Mouse (Mus musculus) heart, postnatal 10 days (tissue): Measurements from ENCODE around the gene Orm3. TPM values are rescaled to one million over a fixed set of nuclear protein-coding genes. Genes with fewer than 3 reads are reported as not detected.

Experiments
- DNase-seq, 2 experiments: peaks; one replicate each; pipeline ENCODE4 v3.0.0; 2021
- intact Hi-C: fragments of 180-260 bp; cut with DNase I; formaldehyde crosslinking; loops from one replicate; pipeline ENCODE4 v1.15.1; 2025
- total RNA-seq, 2 experiments: library from RNA; stranded (reverse); gene quantifications; 2 replicates each; pipeline ENCODE4 v1.2.3; 2021

The Orm3 gene
- total RNA-seq, 2 experiments from 2014 or later: 0.60 TPM; not detected in 1

DNA sequence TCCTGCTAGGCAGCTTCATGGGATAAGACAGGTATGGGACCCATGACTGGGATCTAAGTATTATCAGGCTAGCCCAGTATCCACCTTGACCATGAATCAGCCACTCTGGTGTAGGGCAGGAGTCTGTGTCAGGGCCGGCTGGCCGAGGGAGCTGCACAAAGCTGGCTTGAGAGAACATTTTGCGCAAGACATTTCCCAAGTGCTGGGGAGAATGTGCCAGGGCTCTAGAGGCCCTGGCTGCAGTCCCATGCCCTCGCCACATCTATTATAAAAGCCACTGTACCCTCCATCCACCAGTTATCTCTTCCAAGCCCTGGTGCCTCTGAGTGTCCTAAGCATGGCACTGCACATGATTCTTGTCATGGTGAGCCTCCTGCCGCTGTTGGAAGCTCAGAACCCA, 6.2 kb downstream of the Orm3 start, which contains the start of gene Orm2:
Gene Orm2, plus strand, starts transcription at position 300 of the 400 bp plus-strand sequence.
- DNase-seq: peak; percentile 42 to 53
- intact Hi-C loops: no loop called here

DNA sequence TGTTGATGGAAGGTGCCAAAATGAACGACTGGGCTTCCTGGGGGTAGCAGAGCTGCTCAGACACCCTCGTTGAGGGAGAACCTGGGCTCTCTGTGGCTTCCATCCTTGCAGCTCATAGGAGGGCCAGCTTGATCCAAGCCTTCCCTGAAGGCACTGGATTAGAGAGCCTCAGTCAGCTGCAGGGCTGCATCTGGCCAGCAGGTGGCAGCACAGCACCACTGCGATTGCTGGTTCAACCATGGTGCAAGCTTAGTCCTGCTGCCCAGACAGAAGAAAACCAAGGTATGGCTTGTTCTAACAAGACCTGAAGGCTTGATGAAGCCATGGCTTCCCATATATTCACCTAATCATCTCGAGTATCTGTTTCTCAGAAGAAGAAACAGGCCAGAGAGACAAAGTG, 12.6 kb downstream of the Orm3 start:
- intact Hi-C loops: loop anchor here (2.0 to 5.0 kb wide), 2 partner anchors 40 to 579 kb away; no protein-coding TSS in a partner anchor
- DNase-seq: peak; percentile 89 to 93

DNA sequence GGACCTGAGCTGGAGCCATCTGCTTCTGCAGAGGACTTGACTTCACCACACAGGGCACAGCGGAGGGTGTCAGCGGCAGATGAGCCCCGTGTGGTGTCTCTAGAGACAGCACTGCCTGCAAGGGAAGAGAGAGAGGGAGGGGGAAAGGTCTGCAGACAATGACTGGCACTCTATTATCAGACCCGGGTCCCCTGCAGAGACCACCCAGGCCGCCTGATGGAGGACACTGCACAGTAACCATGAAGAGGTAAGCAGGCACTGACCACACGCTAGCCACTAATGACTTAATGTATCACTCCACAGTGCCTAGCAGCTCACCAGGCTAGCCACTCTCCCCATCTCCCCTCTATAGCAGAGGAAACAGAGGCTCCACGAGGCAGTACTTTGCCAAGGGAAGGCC, 14.9 kb downstream of the Orm3 start:
- intact Hi-C loops: no loop called here
- DNase-seq: no peak

DNA sequence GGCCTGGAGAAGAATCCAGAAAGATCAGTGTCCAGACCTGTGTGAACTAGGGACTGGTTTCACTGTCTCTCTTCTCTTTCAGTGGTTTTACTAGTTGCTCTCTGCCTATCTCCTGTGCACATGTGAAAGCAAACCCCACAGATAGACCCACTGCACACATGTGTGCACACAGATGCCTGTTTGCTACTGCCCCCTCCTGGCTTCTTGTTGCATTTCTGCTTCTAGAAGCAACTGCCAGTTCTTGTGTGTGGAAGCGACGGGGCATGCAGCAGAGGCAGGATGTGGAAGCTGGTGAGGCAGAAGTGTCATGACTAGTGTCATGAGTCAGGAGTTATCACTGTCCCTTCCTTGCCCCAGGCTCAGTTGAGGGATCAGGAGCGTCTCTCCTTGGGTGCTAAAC, 15.9 kb downstream of the Orm3 start:
- intact Hi-C loops: no loop called here
- DNase-seq: peak; percentile 30 to 55

DNA sequence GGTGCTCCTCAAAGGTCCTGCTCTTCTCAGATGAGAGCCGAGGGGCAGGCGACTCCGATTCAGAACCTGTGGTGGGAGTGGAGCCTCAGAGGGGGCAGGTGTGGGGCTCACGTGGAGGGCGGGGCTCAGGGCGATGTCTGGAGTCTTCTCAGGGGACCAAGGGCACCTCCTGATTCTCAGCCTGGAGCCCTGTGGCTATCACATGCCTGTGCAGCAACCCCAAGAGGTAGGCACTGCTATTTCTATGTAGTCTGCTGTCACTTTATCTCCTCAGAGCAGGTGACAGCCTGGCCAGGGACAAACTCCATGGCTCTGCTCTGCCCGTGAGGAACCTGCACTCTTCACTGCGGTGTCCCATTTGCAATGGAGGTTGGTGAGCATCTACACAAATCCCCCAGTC, 17.4 kb downstream of the Orm3 start:
- no peak for DNase-seq
- intact Hi-C loops: no loop called here

DNA sequence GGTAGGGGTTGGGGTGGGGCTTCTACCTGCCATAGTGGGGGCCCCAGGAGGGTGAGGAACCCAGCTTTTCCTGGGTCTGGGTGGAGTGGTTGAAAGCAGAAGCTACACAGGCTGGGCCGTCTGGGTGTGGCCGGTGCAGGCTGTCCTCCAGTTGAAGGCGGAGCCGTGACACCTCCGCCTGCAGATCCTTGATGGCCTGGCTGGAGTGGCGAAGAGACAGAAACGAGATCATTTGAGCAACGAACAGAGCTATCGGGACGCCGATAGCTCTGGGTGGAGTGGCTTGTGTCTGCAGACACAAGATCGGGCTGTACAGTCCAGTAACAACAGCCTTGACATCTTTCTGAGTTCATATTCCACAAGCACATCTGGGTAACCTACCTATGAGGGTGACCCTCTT, 18.4 kb downstream of the Orm3 start:
- intact Hi-C loops: no loop called here
- no peak for DNase-seq

DNA sequence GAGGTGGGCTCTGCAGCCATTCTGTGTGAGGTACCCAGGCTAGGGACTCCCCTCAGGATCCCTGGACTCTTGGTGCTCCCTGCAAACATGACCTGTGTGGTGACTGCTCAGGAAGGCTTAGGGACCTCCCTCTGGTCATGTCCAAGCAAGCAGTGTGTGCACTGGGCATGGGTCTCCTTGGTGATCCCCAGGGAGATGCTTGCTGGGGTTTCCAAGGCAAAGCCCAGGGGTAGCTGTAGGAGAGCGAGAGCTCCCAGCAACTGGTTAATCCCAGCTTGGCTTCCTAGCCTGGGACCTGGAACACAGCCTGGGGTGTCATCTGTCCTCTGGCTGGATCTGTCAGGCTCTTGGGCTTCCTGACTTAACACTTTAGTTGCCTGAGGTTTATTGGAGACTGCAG, 19.4 kb downstream of the Orm3 start:
- intact Hi-C loops: no loop called here
- DNase-seq: peak; percentile 66 to 74

DNA sequence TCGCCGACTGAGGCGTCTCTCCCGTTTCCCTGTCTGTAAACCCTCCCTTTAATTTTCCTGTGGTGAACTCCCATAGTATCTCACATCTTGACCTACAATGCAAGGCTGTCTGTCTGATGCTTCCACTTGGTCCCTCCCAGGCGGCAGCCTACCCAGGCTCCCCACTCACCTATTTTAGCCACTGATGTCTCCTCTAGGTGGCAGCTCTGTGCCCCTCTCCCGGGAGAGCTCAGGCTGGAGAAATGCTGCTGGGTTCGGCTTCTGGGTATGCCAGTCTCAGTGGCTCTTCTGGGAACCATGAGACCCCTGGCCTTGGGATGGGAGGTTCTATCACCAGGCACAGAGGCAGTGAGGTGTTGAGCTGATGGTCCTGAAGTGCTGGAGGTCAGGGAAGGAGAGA, 21.5 kb downstream of the Orm3 start:
- no peak for DNase-seq
- intact Hi-C loops: no loop called here

DNA sequence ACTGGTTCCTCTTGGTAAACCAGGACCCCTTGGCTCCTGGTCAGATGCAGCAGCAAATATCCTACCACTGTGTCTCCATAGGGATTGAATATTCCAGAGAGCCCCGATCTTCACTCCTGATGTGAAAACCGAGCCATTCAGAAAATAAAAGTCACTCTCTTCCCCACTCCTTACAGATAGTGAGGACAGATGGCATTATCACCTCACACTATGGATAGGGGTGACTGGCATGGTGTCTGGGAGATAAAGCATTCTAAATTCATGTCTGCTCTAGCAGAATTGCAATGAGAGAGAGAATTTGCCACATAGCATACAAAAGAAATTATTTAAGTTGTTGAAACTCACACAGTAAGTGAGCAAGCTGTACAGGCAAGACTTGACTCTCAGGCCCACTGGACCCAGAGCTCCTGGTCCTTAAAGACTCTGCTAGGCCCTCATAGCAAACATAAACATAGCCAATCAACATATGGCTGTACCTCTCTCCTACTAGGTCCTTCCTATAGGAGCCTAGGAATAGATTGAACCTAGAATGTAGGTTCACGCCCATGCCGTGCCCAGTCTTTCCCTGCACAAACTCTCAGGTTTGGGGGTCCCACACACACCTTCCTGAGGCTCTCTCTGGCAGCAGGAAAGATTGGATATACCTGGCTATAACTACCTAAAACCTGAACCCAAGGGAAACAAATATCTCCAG, 26.9 kb downstream of the Orm3 start:
- DNase-seq: no peak
- intact Hi-C loops: no loop called here

DNA sequence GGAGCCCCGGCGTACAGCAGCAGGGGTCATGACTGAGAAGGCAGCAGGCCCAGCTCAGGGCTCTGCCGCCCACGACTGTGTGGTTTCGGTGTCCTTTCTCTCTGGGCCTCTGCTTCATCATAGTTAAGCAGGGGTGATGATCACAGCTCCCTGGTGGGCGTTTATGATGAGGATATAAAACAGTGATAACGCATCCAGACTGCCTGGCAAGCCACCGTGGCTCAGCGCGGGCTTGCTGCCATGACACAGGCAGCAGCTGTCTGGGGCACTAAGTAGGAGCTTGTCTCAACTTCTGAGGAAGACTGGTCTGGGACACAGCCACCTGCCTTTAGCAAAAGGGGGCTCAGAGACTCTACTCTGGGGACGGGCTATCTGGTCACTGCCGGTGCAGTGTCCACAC, 27.5 kb downstream of the Orm3 start:
- DNase-seq: no peak
- intact Hi-C loops: no loop called here

DNA sequence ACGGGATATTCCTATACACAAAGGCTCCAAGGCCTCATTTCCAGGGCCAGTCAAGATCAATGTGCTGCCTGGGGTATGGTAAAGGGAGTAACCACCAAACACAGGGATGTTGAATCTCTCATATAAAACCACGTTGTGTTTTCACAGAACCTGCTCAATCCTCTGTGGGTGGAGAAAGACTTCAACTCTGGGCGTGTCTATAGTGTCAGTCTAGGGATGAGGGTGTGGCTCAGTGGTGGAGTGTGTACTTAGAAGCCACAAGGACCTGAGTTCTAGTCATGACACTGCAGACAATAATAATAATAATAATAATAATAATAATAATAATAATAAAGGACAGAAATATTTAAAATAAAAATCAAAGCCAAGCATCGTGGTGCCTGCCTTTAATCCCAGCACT, 28.3 kb downstream of the Orm3 start:
- no peak for DNase-seq
- intact Hi-C loops: no loop called here

DNA sequence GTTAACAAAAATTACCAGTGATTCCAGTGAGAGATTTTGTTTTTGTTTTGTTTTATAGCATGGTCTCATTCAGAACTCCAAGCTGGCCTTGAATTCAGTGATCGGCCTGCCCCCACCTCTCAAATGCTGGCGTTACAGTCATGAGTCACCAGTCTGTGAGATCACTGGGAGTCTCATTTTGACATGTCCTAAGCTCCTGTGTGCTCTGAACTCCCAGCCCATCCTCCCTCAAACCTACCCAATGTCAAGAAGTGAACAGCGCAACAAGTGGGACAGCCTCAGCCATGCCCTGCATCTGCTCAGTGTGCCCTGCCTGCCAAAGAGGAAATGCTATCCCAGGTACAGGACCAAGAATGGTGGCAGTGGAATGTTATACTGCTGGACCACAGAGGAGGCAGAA, 29.3 kb downstream of the Orm3 start:
- intact Hi-C loops: no loop called here
- DNase-seq: no peak

DNA sequence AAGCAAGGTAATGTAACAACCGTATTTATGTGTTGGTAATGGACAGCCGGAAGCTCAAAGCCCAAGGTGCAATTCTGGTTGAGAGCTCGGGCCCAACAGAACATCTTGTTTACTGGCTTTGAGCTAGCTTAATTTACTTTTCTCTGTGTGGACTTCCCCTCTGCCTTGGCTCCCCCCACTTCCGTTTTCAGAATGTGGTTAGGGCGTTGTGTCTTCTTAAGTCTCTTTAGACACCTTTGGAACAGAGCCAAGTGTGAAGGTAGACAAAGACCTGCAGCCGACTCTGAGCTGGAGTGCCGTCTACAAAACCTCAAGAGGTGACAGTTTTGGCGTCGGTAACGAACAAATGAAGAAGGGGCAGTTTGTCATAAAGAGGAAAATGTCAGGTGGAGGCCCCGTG, 29.8 kb downstream of the Orm3 start:
- no peak for DNase-seq
- intact Hi-C loops: no loop called here

DNA sequence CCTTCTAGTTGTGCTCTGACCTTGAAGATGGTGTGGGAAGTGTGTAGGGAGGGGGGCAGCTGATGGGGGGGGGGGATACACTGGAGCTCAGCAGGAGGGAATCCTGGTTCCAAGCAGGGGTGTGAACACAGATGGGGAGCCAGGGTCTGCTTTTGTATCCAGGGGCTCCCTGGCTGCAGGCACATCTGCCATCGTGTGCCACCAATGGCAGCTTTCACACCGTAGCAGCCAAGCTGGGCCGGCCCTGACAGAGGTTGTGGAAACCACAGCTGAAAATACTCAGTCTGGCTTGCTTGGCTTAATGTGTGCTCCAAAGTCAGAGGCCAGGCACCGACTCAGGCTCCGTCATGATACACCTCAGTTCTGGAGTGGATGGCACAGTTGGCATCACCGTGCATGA, 32.1 kb downstream of the Orm3 start:
- intact Hi-C loops: no loop called here
- DNase-seq: no peak

DNA sequence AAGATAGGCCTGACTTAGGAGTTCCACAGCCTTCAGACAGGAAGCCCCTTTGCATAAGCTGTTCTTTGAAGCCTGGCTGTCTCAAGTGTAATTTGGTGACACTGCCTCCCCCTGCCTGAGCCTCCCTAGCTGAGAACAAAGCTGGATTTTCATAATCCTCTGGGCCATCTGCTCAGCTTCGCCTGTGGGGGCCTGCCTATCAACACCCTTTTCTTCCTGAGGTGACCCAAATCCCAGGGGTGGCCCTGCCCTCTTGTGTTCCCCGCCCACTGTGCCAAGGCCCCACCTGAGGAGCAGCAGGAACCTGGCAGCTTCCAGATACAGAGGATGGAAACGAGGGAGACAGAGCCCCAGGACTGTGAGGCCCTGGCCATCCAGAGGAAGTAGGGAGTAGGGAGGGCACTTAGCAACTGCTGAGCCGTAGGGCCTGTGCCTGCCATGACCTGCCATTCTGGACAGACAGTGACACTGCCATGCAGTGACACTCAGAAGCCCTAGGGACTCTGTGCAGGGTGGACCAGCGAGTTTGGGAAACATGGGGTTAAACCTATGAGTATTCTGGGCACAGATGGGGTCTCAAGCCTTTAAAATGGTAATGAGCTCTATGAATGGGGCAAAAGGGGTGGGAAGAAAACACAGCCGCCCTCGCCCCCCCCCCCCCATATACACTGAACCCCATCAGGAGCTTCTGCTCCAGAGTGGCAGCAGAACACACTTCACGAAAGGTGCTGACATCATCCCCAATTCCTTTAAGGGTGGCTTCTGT, 33.3 kb downstream of the Orm3 start:
- intact Hi-C loops: no loop called here
- DNase-seq: no peak

DNA sequence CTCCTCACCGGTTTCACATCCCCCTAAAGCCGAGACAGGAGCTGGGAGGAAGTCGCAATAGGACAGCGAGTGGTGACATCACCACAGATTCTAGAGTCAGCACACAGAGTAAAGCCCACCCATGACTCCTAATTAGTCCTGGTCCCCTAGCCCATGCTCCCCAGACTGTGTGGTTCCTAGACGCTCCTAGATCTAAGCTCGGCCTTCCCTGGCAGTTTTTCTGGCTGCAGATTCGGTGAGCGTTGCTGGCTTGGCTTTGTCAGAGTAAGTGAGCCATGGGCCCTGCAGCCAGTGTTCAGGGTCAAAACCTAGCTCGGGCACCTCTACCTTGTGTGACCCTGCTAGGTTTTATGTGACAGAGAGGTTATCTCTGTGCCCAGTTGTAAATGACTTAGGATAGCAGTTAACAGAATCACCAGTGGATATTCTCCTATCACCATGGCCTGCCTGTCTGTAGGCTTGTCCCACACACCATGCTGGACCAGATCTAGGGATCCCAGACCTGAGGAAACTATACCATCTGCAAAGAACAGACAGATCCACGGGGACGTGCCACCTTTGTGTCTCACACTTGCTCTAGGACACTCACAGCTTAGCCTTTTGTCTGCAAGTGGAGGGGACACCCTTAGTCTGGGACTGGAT, 34.0 kb downstream of the Orm3 start:
- no peak for DNase-seq
- intact Hi-C loops: no loop called here

DNA sequence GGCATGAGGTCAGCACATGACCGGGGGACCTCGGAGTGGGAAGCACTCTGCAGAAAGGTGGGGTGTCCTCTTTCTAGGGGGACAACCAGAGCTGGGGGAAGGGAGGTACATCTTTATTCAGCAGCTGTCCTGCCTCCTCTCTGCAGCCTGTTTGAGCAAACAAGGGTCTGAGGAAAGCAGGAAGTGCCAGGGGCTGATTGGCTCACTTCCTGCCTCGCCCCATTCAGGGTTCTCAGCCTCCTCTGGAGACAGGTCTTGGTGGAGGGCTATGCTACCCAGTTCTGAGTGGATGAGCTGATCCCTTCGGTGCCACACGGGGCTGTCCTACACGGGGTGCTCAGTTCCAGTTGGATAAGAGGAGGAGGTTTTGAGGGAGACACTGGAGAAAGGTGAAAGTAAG, 35.4 kb downstream of the Orm3 start:
- DNase-seq: no peak
- intact Hi-C loops: no loop called here

DNA sequence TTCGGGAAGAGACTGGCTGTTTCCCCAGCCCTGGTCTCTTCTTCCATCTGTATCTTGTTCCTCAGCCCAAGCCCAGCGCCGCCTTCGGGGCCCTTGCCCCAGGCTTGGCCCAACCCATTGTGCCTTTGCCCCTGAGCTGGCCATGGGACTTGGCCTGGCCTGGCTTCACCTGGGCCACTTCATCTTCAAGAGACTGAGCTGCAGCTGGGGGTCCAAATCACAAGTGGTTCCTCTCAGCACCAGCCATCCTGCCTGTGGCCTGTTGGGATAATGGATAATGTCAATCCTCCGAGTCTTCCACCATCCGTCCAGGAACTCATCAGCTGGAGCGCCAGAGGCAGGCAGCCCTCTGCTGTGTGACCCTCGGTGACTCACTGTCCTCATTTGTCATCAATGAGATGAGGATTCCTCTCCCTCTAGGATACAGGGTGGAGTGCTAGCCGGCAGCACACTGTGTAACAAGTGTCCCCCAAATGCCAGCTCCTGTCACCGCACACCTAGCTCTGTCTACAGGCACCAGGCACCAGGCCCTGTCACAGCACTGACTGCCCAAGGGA, 42.1 kb downstream of the Orm3 start:
- no peak for DNase-seq
- intact Hi-C loops: no loop called here

DNA sequence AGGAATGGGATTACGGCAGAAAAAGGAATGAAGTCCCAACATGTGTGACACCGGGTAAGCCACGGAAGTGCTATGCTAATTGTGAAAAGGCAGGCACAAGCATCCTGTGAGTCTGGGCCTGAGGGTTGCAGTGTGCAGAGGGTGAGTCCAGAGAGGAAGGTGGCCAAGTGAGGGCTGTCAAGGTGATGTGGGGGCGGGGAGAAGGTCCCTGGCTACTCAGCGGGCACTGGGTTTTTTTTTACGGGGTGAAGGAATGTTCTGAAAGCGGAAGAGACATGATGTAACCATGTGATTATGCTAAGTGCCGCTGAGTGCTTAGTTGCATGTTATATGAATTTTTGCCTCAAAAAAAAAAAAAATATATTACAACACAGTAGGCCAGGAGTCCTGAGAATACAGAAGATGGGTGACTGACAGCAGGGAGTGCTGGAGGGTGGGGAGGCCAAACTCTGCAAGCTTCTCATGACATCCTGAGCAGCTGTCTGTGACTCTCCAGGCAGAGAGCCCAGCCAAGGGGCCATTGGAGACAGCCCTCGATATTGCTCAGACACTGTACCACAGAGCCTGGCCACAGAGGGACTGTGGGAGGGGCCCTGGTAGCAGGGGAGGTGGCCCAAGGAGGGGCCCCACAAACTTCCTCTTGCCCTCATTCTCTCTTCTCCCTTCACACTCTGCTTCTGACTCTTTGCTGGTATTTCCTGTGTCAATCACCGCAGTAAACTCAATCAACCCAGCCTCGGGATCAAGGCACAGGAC, 43.1 kb downstream of the Orm3 start:
- peak; percentile 60 to 63 for DNase-seq
- intact Hi-C loops: no loop called here

DNA sequence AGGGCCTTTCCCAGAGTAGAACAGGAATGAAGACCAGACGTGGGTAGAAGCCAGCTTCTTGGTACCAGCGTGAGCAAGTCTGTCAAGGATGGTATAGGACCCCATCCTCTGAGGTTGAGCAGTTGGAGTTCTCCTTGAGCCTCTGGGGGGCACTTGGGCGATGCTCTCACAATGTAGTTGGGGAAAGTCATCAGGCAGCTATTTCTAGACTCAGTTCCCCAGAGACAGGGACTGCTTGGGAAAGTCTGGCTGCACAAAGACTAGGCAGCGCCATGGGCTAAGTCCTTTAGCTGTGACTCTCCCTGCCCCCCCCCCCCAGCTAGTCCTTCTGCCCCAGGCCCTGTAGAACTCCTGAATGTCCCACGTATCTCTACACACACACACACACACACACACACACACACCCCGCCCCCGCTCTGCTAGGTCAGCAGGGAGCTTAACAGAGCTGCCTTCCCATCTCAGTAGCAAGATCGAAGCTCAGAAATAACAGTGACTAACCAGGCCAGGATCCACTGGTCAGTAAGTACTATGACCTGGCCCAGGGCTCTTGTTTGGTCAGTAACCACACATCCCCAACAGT, 43.8 kb downstream of the Orm3 start:
- DNase-seq: peak; percentile 54 to 59
- intact Hi-C loops: no loop called here
